Mouse (Mus musculus) G1E (cell line): Measurements from ENCODE around the gene Rad9b. TPM values are rescaled to one million over a fixed set of nuclear protein-coding genes. Genes with fewer than 3 reads are reported as not detected.

Experiments used
- ATAC-seq: 2 replicates; pipeline ENCODE4 v1.8.0; 2016; ENCODE audit warnings: mild to moderate bottlenecking; ENCODE audit not compliant: insufficient number of reproducible peaks, poor library complexity, low FRiP score, severe bottlenecking; ENCODE audit errors: extremely low read depth
- DNase-seq: peaks from one replicate; pipeline ENCODE4 v3.0.0; 2012; ENCODE audit warnings: low spot score
- H3K27me3 ChIP-seq: 2 replicates; pipeline ENCODE4 v1.6.1; 2012; ENCODE audit warnings: mild to moderate bottlenecking, low read length, inconsistent platforms; ENCODE audit not compliant: insufficient read depth
- H3K36me3 ChIP-seq: replicated peaks from 2 replicates; pipeline ENCODE3; 2012; ENCODE audit warnings: mild to moderate bottlenecking, inconsistent platforms
- H3K4me1 ChIP-seq: 2 replicates; pipeline ENCODE4 v1.6.1; 2012; ENCODE audit warnings: low read depth, low read length, inconsistent platforms, mixed read lengths; ENCODE audit not compliant: insufficient read depth
- H3K4me3 ChIP-seq: 2 replicates; pipeline ENCODE4 v1.5.1; 2012; ENCODE audit warnings: low read depth, mild to moderate bottlenecking, inconsistent platforms, low read length, moderate library complexity, mixed read lengths
- H3K9me3 ChIP-seq: replicated peaks from 2 replicates; pipeline ENCODE4 v1.6.1; 2012; ENCODE audit warnings: inconsistent platforms
- CTCF ChIP-seq: IDR thresholded peaks from 2 replicates; pipeline ENCODE4 v1.5.1; 2012; ENCODE audit warnings: low read depth, low read length, inconsistent platforms, mixed read lengths
- GATA1 ChIP-seq: IDR thresholded peaks from 2 replicates; pipeline ENCODE4 v1.6.1; 2012; ENCODE audit warnings: borderline replicate concordance, low read length, inconsistent platforms, mixed read lengths
- GATA2 ChIP-seq: IDR thresholded peaks from 2 replicates; pipeline ENCODE4 v1.6.1; 2012; ENCODE audit warnings: low read depth, low read length, inconsistent platforms, borderline replicate concordance
- POLR2AphosphoS5 ChIP-seq: IDR thresholded peaks from 2 replicates; pipeline ENCODE4 v1.6.1; 2012; ENCODE audit warnings: low read depth, low read length, inconsistent platforms; ENCODE audit not compliant: insufficient replicate concordance
- TAL1 ChIP-seq: conservative IDR thresholded peaks from 2 replicates; pipeline ENCODE4 v1.6.1; 2012; ENCODE audit warnings: low read depth, low read length, inconsistent platforms, mixed read lengths
- polyA plus RNA-seq: library from polyadenylated mRNA; stranded (reverse); fragments of >175 nt; gene quantifications from 2 replicates; pipeline ENCODE4 v1.2.3, GENCODE M21; 2012
- total RNA-seq, 2 experiments: library from RNA; stranded (forward) in 1 of 2; stranded (reverse) in 1 of 2; fragments of 200-1000 nt in 1 of 2; fragments of >200 nt in 1 of 2; fragmentation: Nextera tagmentation in 1 of 2; gene quantifications; 2 replicates each; pipeline ENCODE4 v1.2.3; 2014 to 2017

Gene Rad9b
- total and polyA plus RNA-seq, 3 experiments = 2.8 to 48.3 (median 17.3) TPM

GRCm38 (mm10) chr5:122306536-122306935 is 47.5 kb downstream of the Rad9b start:
- Histone ChIP-seq H3K4me3 (no peak overlapping the region), H3K4me1 (peaks cover 24% of the 10 kb centered on the region), H3K36me3 (peaks cover 85% of the 10 kb centered on the region), H3K9me3 (no peaks in the 10 kb centered on the region), H3K27me3 (no peaks in the 10 kb centered on the region)
- DNase-seq (no peak), ATAC-seq (no peak)
- TF ChIP-seq TAL1 (no peak), CTCF (no peak), GATA2 (no peak), POLR2AphosphoS5 (no peak), GATA1 (no peak)

- Histone ChIP-seq H3K4me1 (peaks cover 24% of the 10 kb centered on the region), H3K4me3 (no peak overlapping the region), H3K36me3 (peaks cover 80% of the 10 kb centered on the region), H3K27me3 (no peaks in the 10 kb centered on the region), H3K9me3 (no peaks in the 10 kb centered on the region)
- ATAC-seq (no peak), DNase-seq (no peak)
- no peak for TF ChIP-seq POLR2AphosphoS5
- no peak for TF ChIP-seq GATA2
- TF ChIP-seq CTCF = no peak
- TF ChIP-seq GATA1 = no peak
These were observed 48.6 kb downstream of the Rad9b start for GRCm38 (mm10) chr5:122305472-122305871.

- DNase-seq = no peak
- Histone ChIP-seq H3K9me3 (no peaks in the 10 kb centered on the region), H3K4me1 (peaks cover 24% of the 10 kb centered on the region), H3K27me3 (no peaks in the 10 kb centered on the region), H3K4me3 (no peak overlapping the region), H3K36me3 (peaks cover 85% of the 10 kb centered on the region)
- ATAC-seq = no peak
- no peak for TF ChIP-seq TAL1
- no peak for TF ChIP-seq CTCF
- no peak for TF ChIP-seq POLR2AphosphoS5
- no peak for TF ChIP-seq GATA2
- no peak for TF ChIP-seq GATA1
These were observed 49.5 kb downstream of the Rad9b start for GRCm38 (mm10) chr5:122304541-122304940.

GRCm38 (mm10) chr5:122303937-122304336 is 50.1 kb downstream of the Rad9b start:
- no peaks in the 10 kb centered on the region for H3K27me3 ChIP-seq
- no peak for ATAC-seq
- DNase-seq = no peak
- H3K4me1 ChIP-seq = peaks cover 24% of the 10 kb centered on the region
- no peak for TF ChIP-seq CTCF
- TF ChIP-seq GATA2 = no peak
- no peak for TF ChIP-seq GATA1
- no peak for TF ChIP-seq POLR2AphosphoS5
- TF ChIP-seq TAL1 = no peak
- no peak overlapping the region for H3K4me3 ChIP-seq
- H3K36me3 ChIP-seq = peaks cover 84% of the 10 kb centered on the region
- H3K9me3 ChIP-seq = no peaks in the 10 kb centered on the region

GRCm38 (mm10) chr5:122302810-122303745 is 51.0 kb downstream of the Rad9b start:
- DNase-seq = no peak
- H3K4me1 ChIP-seq = peaks cover 24% of the 10 kb centered on the region
- H3K4me3 ChIP-seq = no peak overlapping the region
- H3K36me3 ChIP-seq = peaks cover 84% of the 10 kb centered on the region
- no peak for ATAC-seq
- no peak for TF ChIP-seq GATA1
- no peak for TF ChIP-seq TAL1
- TF ChIP-seq GATA2 = no peak
- TF ChIP-seq CTCF = no peak
- TF ChIP-seq POLR2AphosphoS5 = no peak
- H3K9me3 ChIP-seq = no peaks in the 10 kb centered on the region
- H3K27me3 ChIP-seq = no peaks in the 10 kb centered on the region

- Histone ChIP-seq H3K27me3 (no peaks in the 10 kb centered on the region), H3K36me3 (peaks cover 89% of the 10 kb centered on the region), H3K4me1 (peaks cover 25% of the 10 kb centered on the region), H3K4me3 (no peak overlapping the region), H3K9me3 (no peaks in the 10 kb centered on the region)
- TF ChIP-seq POLR2AphosphoS5 = no peak
- TF ChIP-seq GATA2 = no peak
- no peak for TF ChIP-seq TAL1
- no peak for TF ChIP-seq CTCF
- TF ChIP-seq GATA1 = no peak
- ATAC-seq (no peak), DNase-seq (no peak)
These were observed 53.9 kb downstream of the Rad9b start for GRCm38 (mm10) chr5:122300071-122300518.
